Mouse (Mus musculus) intestine, embryonic 16.5 days (tissue): ENCODE results near the gene Cd80. TPM values are rescaled to one million over a fixed set of nuclear protein-coding genes. Genes with fewer than 3 reads are reported as not detected.

Experiments
- ATAC-seq: fragments of 200-750 bp; cut with Nextera tagmentation; 2 replicates; pipeline ENCODE4 v1.8.0; 2017; ENCODE audit warnings: moderate TSS enrichment, moderate library complexity
- H3K27ac ChIP-seq: fragments of 300-500 bp; sonication (generic); 2 replicates; pipeline ENCODE4 v1.5.1; 2014; ENCODE audit warnings: mild to moderate bottlenecking, low read length
- H3K27me3 ChIP-seq: fragments of 300-500 bp; sonication (generic); replicated peaks from 2 replicates; pipeline ENCODE4 v1.6.1; 2014; ENCODE audit warnings: low read length, control low read depth, mixed read lengths; ENCODE audit not compliant: control insufficient read depth, insufficient read depth
- H3K36me3 ChIP-seq: fragments of 300-500 bp; sonication (generic); 2 replicates; pipeline ENCODE4 v1.6.1; 2014; ENCODE audit warnings: low read length, control low read depth; ENCODE audit not compliant: control insufficient read depth, insufficient read depth
- H3K4me1 ChIP-seq: fragments of 300-500 bp; sonication (generic); 2 replicates; pipeline ENCODE4 v1.6.1; 2014; ENCODE audit warnings: low read length, control low read depth, mixed read lengths; ENCODE audit not compliant: control insufficient read depth, insufficient read depth
- H3K4me2 ChIP-seq: fragments of 300-500 bp; sonication (generic); 2 replicates; pipeline ENCODE4 v1.6.1; 2014; ENCODE audit warnings: low read depth, low read length, control low read depth
- H3K4me3 ChIP-seq: fragments of 300-500 bp; sonication (generic); 2 replicates; pipeline ENCODE4 v1.5.1; 2014; ENCODE audit warnings: mild to moderate bottlenecking, low read length
- H3K9ac ChIP-seq: fragments of 300-500 bp; sonication (generic); 2 replicates; pipeline ENCODE4 v1.6.1; 2014; ENCODE audit warnings: low read depth, low read length
- H3K9me3 ChIP-seq: fragments of 300-500 bp; sonication (generic); 2 replicates; pipeline ENCODE4 v1.6.1; 2016; ENCODE audit warnings: low read length, control low read depth; ENCODE audit not compliant: control insufficient read depth
- WGBS: fragments of 180-500 bp; shearing (Covaris S2); extraction: QIAGEN DNeasy Blood & Tissue Kit; methylation state at CpG from one replicate; pipeline ENCODE4 v1.1.7; 2014; 5-methylcytosine and 5-hydroxymethylcytosine counted together
- polyA plus RNA-seq: library from polyadenylated mRNA; unstranded; fragments of >200 nt; fragmentation: Nextera tagmentation; extraction: Ambion mirVana; gene quantifications from 2 replicates; pipeline ENCODE4 v1.2.1, GENCODE M21; 2015

The Cd80 gene
- polyA plus RNA-seq, 1 experiment from 2014 or later = 0.18 TPM

DNA sequence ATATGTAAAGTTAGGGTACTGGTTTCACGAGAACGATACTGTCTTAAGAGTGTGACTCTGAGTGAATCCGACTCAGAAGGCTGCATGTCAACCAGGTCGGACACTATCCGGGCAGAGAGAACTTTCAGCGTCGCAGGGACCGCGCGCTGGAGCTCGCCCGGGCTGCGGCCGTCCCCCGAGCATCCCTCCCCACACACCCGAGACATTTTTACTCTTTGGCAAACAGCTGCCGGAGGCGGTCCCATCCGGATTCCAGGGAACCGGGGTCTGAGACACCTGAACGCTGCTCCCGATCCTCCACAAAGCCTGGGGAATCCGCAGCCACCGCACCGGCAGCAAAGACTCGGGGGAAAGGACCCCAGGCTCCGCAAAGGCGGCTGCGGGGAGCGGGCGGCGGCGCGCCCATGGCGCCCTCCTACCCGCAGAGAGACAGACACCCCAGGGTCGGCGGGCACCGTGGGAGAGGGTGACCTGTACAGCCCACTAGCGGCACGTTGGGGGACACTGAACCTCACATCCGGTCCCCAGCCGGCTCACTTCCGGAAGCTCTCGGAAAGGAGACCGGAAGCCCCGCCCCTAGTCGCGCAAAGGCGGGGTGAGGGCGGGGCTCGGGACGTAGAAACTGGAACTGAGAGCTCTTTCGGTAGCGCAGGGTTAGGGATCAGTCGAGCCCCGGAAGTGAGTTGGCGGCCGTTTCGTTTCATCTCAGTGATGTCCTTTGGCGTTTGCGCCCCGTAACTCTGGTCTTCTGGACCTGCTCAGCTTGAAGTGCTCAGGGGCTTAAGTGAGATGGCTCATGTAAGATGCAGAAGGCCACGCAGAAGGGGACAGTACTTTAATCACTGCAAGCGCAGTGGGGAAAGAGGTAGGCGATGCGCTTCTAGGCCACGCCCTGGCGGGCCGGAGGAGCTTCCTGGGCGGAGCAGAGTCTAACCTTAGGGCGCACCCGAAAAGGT, 67.0 kb downstream of the Cd80 start, which contains the start of gene Timmdc1:
Timmdc1 (minus strand) TSS at position 535 of the 956 bp plus-strand sequence.
- Histone ChIP-seq H3K27ac (peak within 1 kb of the TSS; percentile 94), H3K36me3 (peaks cover 2% of the 10 kb centered on the region; the same call in 1 of the 2 replicates), H3K4me2 (peak within 1 kb of the TSS; percentile 60), H3K27me3 (no peaks in the 10 kb centered on the region), H3K4me3 (peak within 1 kb of the TSS; percentile 99), H3K9ac (peak within 1 kb of the TSS; percentile 97), H3K9me3 (no peaks in the 10 kb centered on the region), H3K4me1 (peaks cover 11% of the 10 kb centered on the region)
- peak; percentile 98 for ATAC-seq
- WGBS = under 1% methylated on average over 73 of the region's 73 CpGs

- H3K36me3 ChIP-seq = peaks cover 2% of the 10 kb centered on the region; the same call in 1 of the 2 replicates
- WGBS = 89% methylated on average over 6 of the region's 6 CpGs
- H3K4me2 ChIP-seq = no peak overlapping the region
- ATAC-seq = no peak
- H3K27ac ChIP-seq = no peak overlapping the region
- no peak overlapping the region for H3K4me3 ChIP-seq
- no peaks in the 10 kb centered on the region for H3K27me3 ChIP-seq
- H3K9me3 ChIP-seq = no peaks in the 10 kb centered on the region
- H3K9ac ChIP-seq = no peak overlapping the region
- H3K4me1 ChIP-seq = peaks cover 11% of the 10 kb centered on the region
These were observed 70.9 kb downstream of the Cd80 start for GRCm38 (mm10) chr16:38526264-38526663.

GRCm38 (mm10) chr16:38536544-38537146, 81.3 kb downstream of the Cd80 start:
- Histone ChIP-seq H3K27ac (no peak overlapping the region), H3K4me2 (no peak overlapping the region), H3K9me3 (no peaks in the 10 kb centered on the region), H3K4me1 (no peaks in the 10 kb centered on the region), H3K9ac (no peak overlapping the region), H3K36me3 (peaks cover under 1% of the 10 kb centered on the region; the same call in 1 of the 2 replicates), H3K27me3 (no peaks in the 10 kb centered on the region), H3K4me3 (no peak overlapping the region)
- WGBS = 43% methylated on average over 8 of the region's 8 CpGs
- peak; percentile 69 for ATAC-seq

DNA sequence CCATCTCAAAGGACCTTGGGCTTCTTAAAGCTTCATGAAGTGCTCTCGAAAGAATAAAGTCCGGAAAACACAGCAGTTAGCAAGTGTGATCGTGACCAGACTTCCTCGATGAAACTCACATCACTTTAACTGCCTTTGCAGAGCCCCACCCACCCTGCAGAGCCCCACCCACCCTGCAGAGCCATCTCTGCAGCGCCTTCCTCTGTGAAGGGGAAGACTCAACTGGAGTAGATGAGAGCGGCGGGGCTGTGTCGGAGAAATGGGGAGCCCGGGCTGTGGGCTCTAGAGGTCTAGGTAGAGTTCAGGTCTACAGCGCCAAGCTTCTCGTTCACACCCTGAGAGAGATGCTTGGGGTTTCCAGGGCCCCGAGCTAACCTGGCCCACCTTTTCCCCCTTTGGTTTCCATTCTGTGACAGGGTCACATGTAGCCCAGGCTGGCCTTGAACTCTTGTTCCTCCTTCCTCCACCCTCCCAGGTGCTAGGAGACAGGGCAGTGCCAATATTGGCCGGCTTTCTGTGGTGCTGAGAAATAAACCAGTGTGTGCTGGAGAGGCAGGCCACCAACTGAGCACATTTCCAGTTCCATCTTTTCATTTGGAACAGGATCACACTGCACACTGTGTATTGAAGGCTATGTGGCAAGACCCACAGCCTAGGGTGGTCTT, 83.5 kb downstream of the Cd80 start:
- H3K9me3 ChIP-seq = no peaks in the 10 kb centered on the region
- no peak for ATAC-seq
- H3K27ac ChIP-seq = no peak overlapping the region
- no peaks in the 10 kb centered on the region for H3K27me3 ChIP-seq
- no peak overlapping the region for H3K9ac ChIP-seq
- H3K4me1 ChIP-seq = no peaks in the 10 kb centered on the region
- WGBS = 86% methylated on average over 13 of the region's 13 CpGs
- H3K36me3 ChIP-seq = peaks cover 3% of the 10 kb centered on the region; the same call in 1 of the 2 replicates
- H3K4me2 ChIP-seq = no peak overlapping the region
- H3K4me3 ChIP-seq = no peak overlapping the region

Other genes with a start within 250 kb of the Cd80 start
- 17.4 and 17.9 TPM in 2 replicates for gene Nr1i2, start 160.7 kb upstream of the Cd80 start, polyA plus RNA-seq
- 0.18 and 0.31 TPM in 2 replicates for gene Maats1, start 113.4 kb upstream of the Cd80 start, polyA plus RNA-seq
- gene Cox17, start 108.6 kb upstream of the Cd80 start, polyA plus RNA-seq = 223 and 249 TPM in 2 replicates
- 0.54 and 1.6 TPM in 2 replicates for gene Gm21987, start 108.5 kb upstream of the Cd80 start, polyA plus RNA-seq
- gene Popdc2, start 93.4 kb upstream of the Cd80 start, polyA plus RNA-seq = 15.0 and 20.2 TPM in 2 replicates
- gene Pla1a, start 22.4 kb upstream of the Cd80 start, polyA plus RNA-seq = 1.3 and 1.9 TPM in 2 replicates
- gene Adprh, start 2.9 kb upstream of the Cd80 start, polyA plus RNA-seq = 85.1 and 88.9 TPM in 2 replicates
- gene Timmdc1, start 67.1 kb downstream of the Cd80 start, polyA plus RNA-seq = 22.6 and 23.6 TPM in 2 replicates
- gene Poglut1, start 94.7 kb downstream of the Cd80 start, polyA plus RNA-seq = 31.5 and 33.9 TPM in 2 replicates
- gene Tmem39a, start 103.1 kb downstream of the Cd80 start, polyA plus RNA-seq = 81.4 and 83.2 TPM in 2 replicates